Mouse (Mus musculus): ENCODE results near the gene Cinp. TPM values are rescaled to one million over a fixed set of nuclear protein-coding genes. Genes with fewer than 3 reads are reported as not detected.

Gene Cinp
- polyA plus RNA-seq, 1 experiment = 34.8 TPM

DNA sequence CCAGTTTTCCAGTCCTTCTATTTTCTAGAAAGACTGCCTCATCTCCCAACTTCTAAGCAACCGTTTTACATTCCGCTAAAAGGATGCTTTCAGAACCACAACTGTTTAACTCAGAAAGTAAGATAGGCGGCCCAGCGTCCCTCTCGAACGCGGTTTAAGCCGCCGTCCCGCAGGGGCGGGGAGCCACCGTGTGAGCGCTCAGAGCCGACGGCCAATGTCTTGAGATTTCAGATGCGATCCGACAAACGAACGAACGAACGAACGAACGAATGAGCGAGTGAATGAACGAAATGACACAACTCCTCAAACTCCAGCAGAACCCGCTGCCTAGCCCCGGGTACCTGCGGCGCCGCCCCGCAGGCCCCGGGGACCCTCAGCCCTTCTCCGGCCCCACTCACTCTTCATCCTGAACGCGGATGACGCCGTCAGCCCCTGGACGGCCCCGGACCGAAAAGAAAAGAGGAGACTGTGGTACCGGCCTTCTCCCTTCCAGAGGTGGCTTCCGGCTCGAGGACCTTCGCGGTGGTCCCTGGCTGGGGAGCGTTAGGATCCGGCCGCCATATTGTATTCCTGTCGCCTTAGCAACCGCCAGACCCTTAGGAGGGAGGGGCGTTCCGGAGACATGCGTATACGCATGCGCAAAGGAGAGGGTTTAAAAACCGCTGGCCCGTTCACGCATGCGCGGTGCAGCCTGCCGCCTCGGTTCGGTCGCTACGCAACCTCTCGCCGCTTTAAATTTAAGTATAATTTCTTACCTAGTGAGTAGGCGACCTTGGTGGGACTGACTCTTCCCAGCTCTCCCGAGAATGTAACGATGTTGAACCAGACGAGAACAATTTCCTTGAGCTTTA is 48.4 kb downstream of the Cinp start, which contains the start of gene Mok:
Gene Mok, minus strand, starts transcription at position 592 of the 851 bp plus-strand sequence.
- WGBS = under 1% methylated on average over 71 of the region's 71 CpGs

DNA sequence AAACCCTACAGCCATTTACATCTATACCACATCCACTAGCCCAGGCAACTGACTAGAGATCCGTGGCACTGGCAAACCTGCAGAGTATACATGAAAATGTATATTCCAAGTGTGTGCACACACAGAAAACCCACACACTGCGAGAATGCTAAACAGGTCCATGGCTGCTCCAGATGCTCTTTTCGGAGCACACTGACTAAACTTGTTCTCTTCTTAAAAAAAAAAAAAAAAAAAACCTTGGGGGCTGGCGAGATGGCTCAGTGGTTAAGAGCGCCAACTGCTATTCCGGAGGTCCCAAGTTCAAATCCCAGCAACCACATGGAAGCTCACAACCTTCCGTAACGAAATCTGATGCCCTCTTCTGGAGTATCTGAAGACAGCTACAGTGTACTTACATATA is 51.1 kb downstream of the Cinp start:
- TF ChIP-seq CTCF (IDR thresholded peaks at IDR 0.05; ENCODE audit: insufficient read depth, low read length) = no peak
- TF ChIP-seq POLR2A (IDR thresholded peaks at IDR 0.05; ENCODE audit: borderline replicate concordance, extremely low read depth, low read depth, low read length) = no peak
- no peak overlapping the region for H3K4me3 ChIP-seq (replicated peaks; ENCODE audit: extremely low read depth, low read depth, low read length)
- WGBS = 87% methylated on average over 8 of the region's 8 CpGs
- H3K4me1 ChIP-seq (ENCODE audit: control insufficient read depth, insufficient read depth, low read length) = 0 out of 2 replicates have a peak, but pooled peaks cover 2% of the 10 kb centered on the region
- DNase-seq = no peak

More for the DNA sequence above, 48.4 kb downstream of the Cinp start, which contains the start of gene Mok:
- Histone ChIP-seq H3K4me1 (ENCODE audit: control insufficient read depth, insufficient read depth, low read length) (peaks cover 2% of the 10 kb centered on the region; the same call in 1 of the 2 replicates), H3K4me3 (replicated peaks; ENCODE audit: extremely low read depth, low read depth, low read length) (peak within 1 kb of the TSS; percentile 89)
- peak; percentile 39; the same call in 1 of the 2 replicates for TF ChIP-seq POLR2A (IDR thresholded peaks at IDR 0.05; ENCODE audit: borderline replicate concordance, extremely low read depth, low read depth, low read length)
- TF ChIP-seq CTCF (IDR thresholded peaks at IDR 0.05; ENCODE audit: insufficient read depth, low read length) = no peak
- peak; percentile 96 for DNase-seq

DNA sequence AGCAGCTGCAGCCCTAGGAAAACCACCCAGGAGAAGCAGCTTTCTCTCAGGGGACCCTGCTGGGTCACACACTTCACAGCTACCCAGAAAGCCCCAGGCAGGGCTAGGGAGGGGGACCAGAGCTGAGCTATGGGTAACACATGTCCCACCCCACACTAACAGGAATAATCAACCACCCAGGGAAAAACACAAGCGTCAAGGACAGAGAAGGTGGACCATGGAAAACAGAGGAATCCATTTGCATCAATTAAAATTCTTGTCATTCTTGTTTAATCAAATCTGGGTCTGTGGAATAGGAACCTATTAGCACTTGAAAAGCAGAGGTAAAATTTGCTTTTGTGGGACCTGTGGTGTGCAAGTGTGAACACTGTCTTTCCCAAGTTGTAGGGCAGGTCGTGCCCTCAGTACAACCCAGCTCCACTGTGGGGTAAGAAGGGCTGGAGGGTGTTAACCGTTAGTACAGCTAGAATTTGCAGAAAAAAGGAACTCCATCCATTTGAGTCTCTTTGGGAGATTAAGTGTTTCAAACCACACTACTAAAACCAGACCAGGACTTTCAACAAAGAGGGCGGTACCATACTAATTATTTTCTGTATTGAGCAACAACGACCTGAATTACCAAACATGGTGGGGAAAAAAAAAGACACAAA is 51.6 kb downstream of the Cinp start:
- Histone ChIP-seq H3K4me1 (ENCODE audit: control insufficient read depth, insufficient read depth, low read length) (0 out of 2 replicates have a peak, but pooled peaks cover 2% of the 10 kb centered on the region), H3K4me3 (replicated peaks; ENCODE audit: extremely low read depth, low read depth, low read length) (no peak overlapping the region)
- no peak for TF ChIP-seq CTCF (IDR thresholded peaks at IDR 0.05; ENCODE audit: insufficient read depth, low read length)
- TF ChIP-seq POLR2A (IDR thresholded peaks at IDR 0.05; ENCODE audit: borderline replicate concordance, extremely low read depth, low read depth, low read length) = no peak
- WGBS = 41% methylated on average over 5 of the region's 5 CpGs
- no peak for DNase-seq

DNA sequence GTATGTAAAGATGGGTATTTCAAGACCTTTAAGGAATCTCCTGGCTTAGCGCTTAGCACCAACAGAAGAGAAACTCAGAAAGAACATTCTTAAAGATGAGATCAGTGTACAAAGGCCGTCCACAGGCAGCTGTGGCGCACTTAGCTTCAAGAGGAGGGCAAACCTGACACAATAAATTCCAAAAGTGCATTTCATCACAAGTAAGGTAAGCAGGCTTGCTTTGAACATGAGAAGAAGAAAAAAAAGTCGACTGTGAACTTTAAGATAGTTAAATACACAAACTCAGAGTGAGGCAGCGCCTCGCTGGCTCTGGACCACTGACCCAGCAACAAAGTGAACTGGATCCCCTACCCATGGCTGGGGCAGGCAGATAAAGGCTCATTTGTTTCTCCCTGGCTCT is 52.2 kb downstream of the Cinp start:
- TF ChIP-seq CTCF (IDR thresholded peaks at IDR 0.05; ENCODE audit: insufficient read depth, low read length) = no peak
- WGBS = 44% methylated on average over 6 of the region's 6 CpGs
- DNase-seq = no peak
- Histone ChIP-seq H3K4me3 (replicated peaks; ENCODE audit: extremely low read depth, low read depth, low read length) (no peak overlapping the region), H3K4me1 (ENCODE audit: control insufficient read depth, insufficient read depth, low read length) (0 out of 2 replicates have a peak, but pooled peaks cover 2% of the 10 kb centered on the region)

DNA sequence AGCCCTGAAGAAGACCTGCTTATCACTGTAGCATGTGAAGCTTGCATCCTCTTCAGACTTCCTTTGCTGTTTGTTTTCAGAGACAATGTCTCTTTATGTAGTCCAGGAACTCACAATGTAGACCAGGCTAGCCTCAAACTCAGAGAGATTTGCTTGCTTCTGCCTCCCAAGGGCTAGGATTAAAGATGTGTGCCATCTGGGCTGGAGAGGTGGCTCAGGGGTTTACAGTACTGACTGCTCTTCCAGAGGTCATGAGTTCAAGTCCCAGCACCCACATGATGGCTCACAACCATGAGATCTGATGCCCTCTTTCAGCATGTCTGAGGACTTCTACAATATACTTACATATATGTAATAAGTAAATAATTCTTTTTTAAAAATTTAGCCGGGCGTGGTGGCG is 53.8 kb downstream of the Cinp start:
- H3K4me3 ChIP-seq (replicated peaks; ENCODE audit: extremely low read depth, low read depth, low read length) = no peak overlapping the region
- no peak for TF ChIP-seq POLR2A (IDR thresholded peaks at IDR 0.05; ENCODE audit: borderline replicate concordance, extremely low read depth, low read depth, low read length)
- TF ChIP-seq CTCF (IDR thresholded peaks at IDR 0.05; ENCODE audit: insufficient read depth, low read length) = no peak
- DNase-seq = no peak
- 96% methylated on average over 3 of the region's 3 CpGs for WGBS
- no peaks in the 10 kb centered on the region for H3K4me1 ChIP-seq (ENCODE audit: control insufficient read depth, insufficient read depth, low read length)

DNA sequence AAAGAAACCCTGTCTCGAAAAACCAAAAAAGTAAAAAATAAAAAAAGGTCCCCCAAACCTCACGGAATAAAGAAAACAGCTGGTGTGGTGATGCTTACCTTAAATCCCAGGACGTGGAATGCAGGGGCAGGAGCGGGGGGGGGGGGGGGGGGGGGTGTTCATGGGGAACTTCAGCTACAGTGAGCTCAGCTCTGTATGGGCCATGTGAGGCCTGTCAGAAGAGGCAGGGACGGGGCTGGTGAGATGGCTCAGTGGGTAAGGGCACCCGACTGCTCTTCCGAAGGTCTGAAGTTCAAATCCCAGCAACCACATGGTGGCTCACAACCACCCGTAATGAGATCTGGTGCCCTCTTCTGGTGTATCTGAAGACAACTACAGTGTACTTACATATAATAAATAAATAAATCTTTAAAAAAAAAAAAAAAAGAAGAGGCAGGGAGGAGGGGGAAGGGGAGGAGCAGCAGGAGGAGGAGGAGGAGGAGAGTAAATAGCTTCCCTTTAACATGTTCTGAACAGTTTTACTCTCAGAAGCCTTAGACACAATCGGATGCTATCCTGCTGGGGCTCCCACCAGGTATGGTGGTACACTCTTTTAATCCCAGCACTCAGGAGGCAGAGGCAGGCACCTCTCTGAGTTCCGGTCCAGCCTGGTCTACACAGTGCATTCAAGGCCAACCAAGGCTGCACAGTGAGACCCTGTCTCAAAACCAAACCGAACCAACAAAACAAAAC is 58.5 kb downstream of the Cinp start:
- TF ChIP-seq CTCF (IDR thresholded peaks at IDR 0.05; ENCODE audit: insufficient read depth, low read length) (no peak), POLR2A (IDR thresholded peaks at IDR 0.05; ENCODE audit: borderline replicate concordance, extremely low read depth, low read depth, low read length) (no peak)
- Histone ChIP-seq H3K4me3 (replicated peaks; ENCODE audit: extremely low read depth, low read depth, low read length) (no peak overlapping the region), H3K4me1 (ENCODE audit: control insufficient read depth, insufficient read depth, low read length) (no peaks in the 10 kb centered on the region)
- DNase-seq = no peak
- WGBS = 80% methylated on average over 10 of the region's 11 CpGs

DNA sequence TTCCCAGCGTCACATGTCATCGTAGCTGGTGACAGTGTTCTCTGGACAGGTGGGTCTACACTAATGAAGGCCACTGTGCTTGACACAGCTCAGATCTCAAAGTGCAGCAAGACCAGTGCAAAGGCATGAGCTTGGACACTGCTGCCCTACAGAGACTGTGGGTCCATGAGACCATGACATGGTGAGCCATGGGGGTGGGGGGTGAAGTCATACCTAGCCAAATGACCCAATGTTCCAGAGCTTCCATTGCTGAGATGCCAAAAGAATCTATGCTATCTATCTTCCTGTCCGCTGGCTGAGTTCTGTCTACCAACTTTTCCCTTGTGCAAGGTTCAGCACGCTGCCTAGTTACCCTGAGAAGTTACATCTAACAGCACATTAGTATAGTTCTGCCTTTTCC is 60.0 kb downstream of the Cinp start:
- WGBS = 96% methylated on average over 4 of the region's 4 CpGs
- no peak for TF ChIP-seq POLR2A (IDR thresholded peaks at IDR 0.05; ENCODE audit: borderline replicate concordance, extremely low read depth, low read depth, low read length)
- TF ChIP-seq CTCF (IDR thresholded peaks at IDR 0.05; ENCODE audit: insufficient read depth, low read length) = no peak

More for the DNA sequence above, 60.0 kb downstream of the Cinp start:
- DNase-seq = no peak
- no peak overlapping the region for H3K4me3 ChIP-seq (replicated peaks; ENCODE audit: extremely low read depth, low read depth, low read length)
- no peaks in the 10 kb centered on the region for H3K4me1 ChIP-seq (ENCODE audit: control insufficient read depth, insufficient read depth, low read length)

Other genes starting within 250 kb of the Cinp start
- gene 1700001K19Rik, start 206.5 kb downstream of the Cinp start, polyA plus RNA-seq (2012; rRNA removed) = not detected in 2 replicates
- gene Hsp90aa1, start 186.4 kb downstream of the Cinp start, polyA plus RNA-seq (2012; rRNA removed) = 65.6 and 105 TPM in 2 replicates
- 13.5 and 16.2 TPM in 2 replicates for gene Wdr20, start 151.2 kb downstream of the Cinp start, polyA plus RNA-seq (2012; rRNA removed)
- 4.2 and 4.7 TPM in 2 replicates for gene Mok, start 48.2 kb downstream of the Cinp start, polyA plus RNA-seq (2012; rRNA removed)
- 5.2 and 5.7 TPM in 2 replicates for gene Zfp839, start 38.9 kb downstream of the Cinp start, polyA plus RNA-seq (2012; rRNA removed)
- gene Tecpr2, start 119 bp upstream of the Cinp start, polyA plus RNA-seq (2012; rRNA removed) = 5.2 and 5.3 TPM in 2 replicates
- 20.6 and 24.5 TPM in 2 replicates for gene Ankrd9, start 89.9 kb upstream of the Cinp start, polyA plus RNA-seq (2012; rRNA removed)
- gene Rcor1, start 150.2 kb upstream of the Cinp start, polyA plus RNA-seq (2012; rRNA removed) = 6.7 and 12.0 TPM in 2 replicates

Data from lung, adult 2 months (tissue).